Mouse (Mus musculus): ENCODE data around the gene Khnyn.

DNA sequence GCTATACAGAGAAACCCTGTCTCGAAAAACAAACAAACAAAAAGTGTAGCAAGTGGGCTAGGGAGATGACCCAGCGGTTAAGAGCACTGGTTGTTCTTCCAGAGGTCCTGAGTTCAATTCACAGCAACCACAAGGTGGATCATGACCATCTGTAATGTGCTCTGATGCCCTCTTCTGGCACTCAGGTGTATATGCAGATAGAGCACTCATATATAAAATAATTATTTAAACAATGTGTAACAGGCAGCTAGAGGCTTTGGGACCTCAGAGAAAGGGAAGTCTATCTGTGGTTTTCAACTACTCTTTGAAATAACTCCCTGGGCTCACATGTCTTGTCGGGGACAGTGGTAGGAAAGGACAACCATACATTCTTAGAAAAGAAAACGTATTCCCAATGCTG lies 46.0 kb upstream of the Khnyn start:
- TF ChIP-seq POLR2A (IDR thresholded peaks at IDR 0.05; ENCODE audit: insufficient read depth, low read length): no peak
- TF ChIP-seq CTCF (IDR thresholded peaks at IDR 0.05; ENCODE audit: low read depth, low read length): no peak
- TF ChIP-seq EP300 (IDR thresholded peaks at IDR 0.05; ENCODE audit: insufficient read depth, low read depth, low read length): no peak

All from ES-Bruce4 (cell line).